Mouse (Mus musculus) limb, embryonic 11.5 days (tissue): ENCODE results near the gene Psmd2. TPM values are rescaled to one million over a fixed set of nuclear protein-coding genes. Genes with fewer than 3 reads are reported as not detected.

Experiments used
- ATAC-seq: fragments of 200-750 bp; cut with Nextera tagmentation; 2 replicates; pipeline ENCODE4 v1.8.0; 2017; ENCODE audit warnings: low read depth; ENCODE audit not compliant: insufficient number of reproducible peaks, low FRiP score, low TSS enrichment
- DNase-seq: peaks from one replicate; pipeline ENCODE4 v3.0.0-alpha.2; 2015; ENCODE audit warnings: low spot score
- H3K27ac ChIP-seq: fragments of 300-500 bp; sonication (generic); replicated peaks from 2 replicates; pipeline ENCODE4 v1.5.1; 2014; ENCODE audit warnings: low read depth, mild to moderate bottlenecking, low read length
- H3K27me3 ChIP-seq: fragments of 300-500 bp; sonication (generic); 2 replicates; pipeline ENCODE4 v1.6.1; 2014; ENCODE audit warnings: mild to moderate bottlenecking, low read length, mixed read lengths; ENCODE audit not compliant: control insufficient read depth, insufficient read depth
- H3K36me3 ChIP-seq: fragments of 300-500 bp; sonication (generic); 2 replicates; pipeline ENCODE4 v1.6.1; 2014; ENCODE audit warnings: mild to moderate bottlenecking, low read length, moderate library complexity, mixed read lengths; ENCODE audit not compliant: control insufficient read depth, insufficient read depth
- H3K4me1 ChIP-seq: fragments of 300-500 bp; sonication (generic); 2 replicates; pipeline ENCODE4 v1.6.1; 2014; ENCODE audit warnings: low read length, mixed read lengths; ENCODE audit not compliant: control insufficient read depth, insufficient read depth
- H3K4me2 ChIP-seq: fragments of 300-500 bp; sonication (generic); 2 replicates; pipeline ENCODE4 v1.6.1; 2014; ENCODE audit warnings: low read depth, mild to moderate bottlenecking, moderate library complexity; ENCODE audit not compliant: severe bottlenecking
- H3K4me3 ChIP-seq: fragments of 300-500 bp; sonication (generic); 2 replicates; pipeline ENCODE4 v1.5.1; 2014; ENCODE audit warnings: low read depth, low read length
- H3K9ac ChIP-seq: fragments of 300-500 bp; sonication (generic); 2 replicates; pipeline ENCODE4 v1.6.1; 2014; ENCODE audit warnings: mild to moderate bottlenecking, low read length
- H3K9me3 ChIP-seq: fragments of 300-500 bp; sonication (generic); 2 replicates; pipeline ENCODE4 v1.6.1; 2016; ENCODE audit warnings: low read length; ENCODE audit not compliant: control insufficient read depth
- WGBS: fragments of 180-500 bp; shearing (Covaris S2); extraction: QIAGEN DNeasy Blood & Tissue Kit; methylation state at CpG from one replicate; pipeline ENCODE4 v1.1.7; 2014; 5-methylcytosine and 5-hydroxymethylcytosine counted together
- polyA plus RNA-seq: library from polyadenylated mRNA; unstranded; fragments of >200 nt; fragmentation: Nextera tagmentation; extraction: Ambion mirVana; gene quantifications from 2 replicates; pipeline ENCODE4 v1.2.1, GENCODE M21; 2014

Gene Psmd2
- polyA plus RNA-seq, 1 experiment from 2014 or later, result 480 TPM

DNA sequence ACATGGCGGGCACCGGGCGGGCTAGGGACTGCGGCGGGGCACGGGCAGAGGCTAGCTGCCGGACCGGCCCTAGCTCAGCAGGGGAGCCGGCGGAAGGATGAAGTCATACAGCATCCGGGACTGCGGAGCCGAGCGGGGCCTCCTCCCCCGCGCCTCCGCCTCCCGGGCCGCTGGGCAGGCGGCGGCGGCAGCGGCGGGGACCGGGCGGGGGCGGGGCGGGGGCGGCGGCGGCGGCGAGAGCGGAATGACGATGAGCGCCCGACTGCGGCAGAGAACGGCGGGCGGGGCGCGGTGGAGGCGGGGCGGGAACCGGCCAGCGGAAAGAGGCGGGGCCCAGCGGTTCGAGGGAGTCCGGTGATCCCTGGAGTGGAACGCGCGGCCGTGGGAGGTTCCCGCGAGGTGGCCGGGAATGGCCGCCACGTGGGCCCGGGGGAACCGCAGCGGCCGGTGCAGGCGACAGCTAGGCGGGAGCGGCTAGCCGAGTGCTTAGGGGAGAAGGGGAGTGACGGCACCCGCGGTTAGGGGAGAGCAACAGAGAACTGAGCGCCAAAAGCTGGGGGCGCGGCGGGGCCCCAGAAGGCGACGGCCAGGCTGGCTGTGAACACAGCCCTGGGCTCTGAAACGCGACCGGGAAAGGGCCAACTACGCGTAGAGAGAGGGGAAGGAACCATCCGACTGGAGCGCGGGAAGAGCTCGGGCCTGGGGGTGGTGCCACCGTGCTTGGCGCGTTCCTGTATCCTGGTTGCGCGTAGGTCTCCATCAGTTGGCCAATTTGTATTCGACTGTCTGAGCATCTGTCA, 30.1 kb upstream of the Psmd2 start, which contains the start of gene Camk2n2:
Gene Camk2n2 (minus strand): TSS at position 97 of the 800 bp plus-strand sequence.
- peak; percentile 51; the same call in 1 of the 2 replicates for ATAC-seq

DNA sequence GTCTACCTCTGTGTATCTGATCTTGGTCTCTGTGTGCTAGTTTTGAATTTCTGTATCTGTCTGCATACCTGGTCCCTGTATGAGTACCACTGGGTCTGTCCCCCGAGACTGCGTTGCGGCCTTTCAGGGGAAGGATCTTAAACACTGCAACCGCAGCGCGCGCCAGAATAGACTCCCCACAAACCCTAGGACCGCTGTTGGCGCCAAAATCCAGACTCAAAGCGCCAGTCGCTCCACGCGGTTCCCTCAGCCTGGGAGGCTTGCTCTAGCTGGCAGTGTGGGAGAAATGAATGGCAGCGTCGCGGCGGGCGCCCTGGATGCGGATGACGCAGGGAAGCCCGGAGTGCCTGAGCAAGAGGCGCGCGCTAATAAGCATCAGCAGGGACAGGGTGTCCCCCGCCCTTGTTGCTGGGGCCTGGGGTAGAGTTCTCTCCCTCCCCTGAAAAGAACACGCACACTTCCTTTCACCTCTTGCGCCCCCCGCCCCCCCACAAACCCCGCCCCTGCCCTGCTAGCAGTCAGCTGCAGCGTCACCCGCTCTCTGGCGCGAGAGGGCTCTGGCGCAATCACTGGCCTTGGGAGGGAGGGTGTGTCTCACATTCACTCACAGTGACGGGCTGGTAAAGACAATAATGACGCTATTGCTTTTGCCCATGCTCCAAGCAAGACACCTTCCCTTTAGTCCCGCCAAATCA, 29.3 kb upstream of the Psmd2 start:
- WGBS, result 0% methylated on average over 37 of the region's 37 CpGs
- Histone ChIP-seq H3K27me3 (peaks cover 23% of the 10 kb centered on the region), H3K9me3 (no peaks in the 10 kb centered on the region), H3K4me3 (peak overlapping the region; percentile 72), H3K36me3 (no peaks in the 10 kb centered on the region), H3K4me1 (peaks cover 16% of the 10 kb centered on the region), H3K4me2 (peak overlapping the region; percentile 99), H3K9ac (peak overlapping the region; percentile 70), H3K27ac (no peak overlapping the region)
- ATAC-seq, result peak; percentile 23; the same call in 1 of the 2 replicates
- peak; percentile 71 for DNase-seq

More for the DNA sequence above, 30.1 kb upstream of the Psmd2 start, which contains the start of gene Camk2n2:
- Histone ChIP-seq H3K27ac (no peak within 1 kb of the TSS; the same call in 1 of the 2 replicates), H3K4me3 (peak within 1 kb of the TSS; percentile 72), H3K4me1 (peaks cover 16% of the 10 kb centered on the region), H3K9ac (peak within 1 kb of the TSS; percentile 70), H3K27me3 (peaks cover 23% of the 10 kb centered on the region), H3K9me3 (no peaks in the 10 kb centered on the region), H3K36me3 (no peaks in the 10 kb centered on the region), H3K4me2 (peak within 1 kb of the TSS; percentile 99)
- WGBS, result 0% methylated on average over 83 of the region's 92 CpGs
- peak; percentile 67 for DNase-seq

DNA sequence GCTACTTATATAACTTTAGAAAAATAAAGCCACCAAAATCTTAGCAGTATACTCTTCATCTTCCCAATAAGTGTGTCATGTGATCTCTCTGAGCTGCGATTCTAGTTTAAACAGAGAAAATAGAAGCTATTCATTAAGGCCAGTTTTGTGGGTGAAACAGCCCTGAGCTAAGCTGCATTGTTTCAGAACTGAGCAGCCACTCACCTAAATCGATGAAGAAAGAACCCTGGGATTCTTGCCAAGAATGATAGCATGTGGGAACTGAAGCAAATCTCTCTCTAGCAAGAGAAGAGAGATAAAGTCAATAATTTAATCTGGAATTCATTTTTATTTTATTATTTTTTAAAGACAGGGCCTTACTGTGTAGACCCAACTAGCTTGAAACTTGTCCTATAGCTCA, 28.2 kb upstream of the Psmd2 start:
- Histone ChIP-seq H3K36me3 (no peaks in the 10 kb centered on the region), H3K27me3 (peaks cover 23% of the 10 kb centered on the region), H3K27ac (no peak overlapping the region), H3K9me3 (no peaks in the 10 kb centered on the region), H3K9ac (no peak overlapping the region), H3K4me3 (no peak overlapping the region), H3K4me1 (peaks cover 16% of the 10 kb centered on the region), H3K4me2 (no peak overlapping the region)
- WGBS, result 79% methylated on average over 2 of the region's 2 CpGs
- DNase-seq (no peak), ATAC-seq (no peak)

DNA sequence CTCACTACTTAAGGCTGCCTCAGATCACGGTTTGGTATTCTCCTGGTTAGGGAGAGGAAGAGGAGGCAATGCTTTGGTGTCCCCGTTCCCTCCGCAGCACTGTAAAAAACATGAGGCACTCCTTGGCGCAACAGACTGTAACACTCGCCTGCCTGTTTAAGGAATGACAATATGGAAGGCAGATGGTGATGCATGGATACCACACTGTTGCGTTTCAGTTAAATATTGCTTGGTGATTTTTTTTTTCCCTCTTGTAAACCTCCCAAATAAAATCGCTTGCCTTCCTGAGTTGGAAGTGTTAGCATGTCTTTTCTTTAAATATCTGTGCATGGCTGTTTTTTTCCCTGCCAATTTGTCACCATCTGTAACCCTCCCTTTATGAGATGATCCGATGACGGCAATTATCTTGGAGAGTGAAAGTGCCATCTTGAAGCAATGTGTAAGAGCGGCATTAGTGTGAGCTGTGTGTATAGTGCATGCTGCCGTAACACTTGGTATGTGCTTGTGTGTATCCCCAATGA, 22.5 kb upstream of the Psmd2 start:
- no peak for ATAC-seq
- WGBS, result 48% methylated on average over 11 of the region's 11 CpGs
- no peak overlapping the region for H3K4me2 ChIP-seq
- no peak overlapping the region for H3K27ac ChIP-seq
- no peak for DNase-seq
- H3K9ac ChIP-seq, result no peak overlapping the region
- no peaks in the 10 kb centered on the region for H3K27me3 ChIP-seq
- no peak overlapping the region for H3K4me3 ChIP-seq
- no peaks in the 10 kb centered on the region for H3K4me1 ChIP-seq
- no peaks in the 10 kb centered on the region for H3K9me3 ChIP-seq
- H3K36me3 ChIP-seq, result no peaks in the 10 kb centered on the region

DNA sequence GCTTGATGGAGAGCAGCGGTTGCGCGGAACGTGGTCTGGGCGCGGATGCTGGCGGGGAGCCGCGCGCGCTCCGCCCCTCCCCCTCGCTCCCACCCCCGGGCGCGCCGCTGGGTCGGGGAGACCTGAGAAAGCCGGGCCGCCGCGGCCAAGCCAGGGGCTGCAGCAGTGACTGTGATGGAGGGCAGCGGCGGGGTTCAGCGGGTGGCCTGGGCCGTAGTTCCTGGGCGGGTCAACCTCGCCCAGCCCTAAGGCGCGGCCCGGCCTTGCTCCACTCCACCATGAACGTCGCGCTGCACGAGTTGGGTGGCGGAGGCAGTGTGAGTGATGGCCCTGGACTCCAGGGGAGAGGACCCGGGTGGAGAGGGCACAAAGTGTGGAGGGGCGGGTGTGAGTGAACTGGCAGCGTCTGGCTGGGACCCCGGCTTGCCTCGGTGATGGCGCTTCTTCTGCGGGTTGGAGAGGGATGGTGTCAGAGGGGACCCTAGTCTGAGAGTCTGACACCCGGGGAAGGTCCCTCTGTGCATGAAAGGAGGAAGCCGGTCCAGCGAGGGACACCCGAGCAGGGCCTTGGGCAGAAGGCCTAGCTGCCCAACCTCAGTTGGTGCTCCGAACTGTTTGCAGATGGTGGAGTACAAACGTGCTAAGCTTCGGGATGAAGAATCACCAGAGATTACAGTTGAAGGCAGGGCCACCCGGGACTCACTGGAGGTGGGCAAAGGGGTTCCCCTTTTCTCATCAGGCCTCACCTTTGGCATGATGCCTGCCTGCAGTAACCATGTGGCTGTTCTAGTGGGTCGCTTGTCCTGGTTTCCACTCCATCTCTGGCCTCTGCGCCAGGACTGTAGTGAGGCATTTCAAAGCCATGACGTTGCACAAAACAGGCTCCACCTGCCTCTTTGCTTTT, 21.5 kb upstream of the Psmd2 start, which contains the start of gene Ece2:
Gene Ece2 (plus strand): TSS at position 98 of the 904 bp plus-strand sequence.
- H3K4me3 ChIP-seq, result peak within 1 kb of the TSS; percentile 46
- 0 out of 2 replicates have a peak, but pooled peaks have one; percentile 44 for ATAC-seq
- peak within 1 kb of the TSS; percentile 89 for H3K4me2 ChIP-seq
- H3K9me3 ChIP-seq, result no peaks in the 10 kb centered on the region
- peak within 1 kb of the TSS; percentile 73 for H3K9ac ChIP-seq
- peak; percentile 48 for DNase-seq
- no peaks in the 10 kb centered on the region for H3K27me3 ChIP-seq
- WGBS, result 7% methylated on average over 54 of the region's 54 CpGs
- H3K4me1 ChIP-seq, result no peaks in the 10 kb centered on the region
- no peaks in the 10 kb centered on the region for H3K36me3 ChIP-seq
- no peak within 1 kb of the TSS for H3K27ac ChIP-seq

DNA sequence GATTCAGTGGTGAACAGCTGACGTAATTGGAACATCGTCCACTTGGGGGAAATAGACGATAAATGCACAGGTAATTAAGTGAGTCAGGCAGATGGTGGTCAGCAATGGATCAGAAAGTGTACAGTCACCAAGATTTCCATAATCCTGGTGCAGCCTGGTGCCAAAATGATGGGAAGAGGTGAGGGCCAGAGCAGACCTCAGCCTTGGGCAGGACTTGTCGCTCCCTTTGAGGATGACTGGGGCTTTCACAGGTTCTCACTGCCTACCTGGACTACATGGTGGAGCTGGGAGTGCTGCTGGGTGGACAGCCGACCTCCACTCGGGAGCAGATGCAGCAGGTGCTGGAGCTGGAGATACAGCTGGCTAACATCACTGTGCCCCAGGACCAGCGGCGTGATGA, 14.0 kb upstream of the Psmd2 start:
- ATAC-seq (no peak), DNase-seq (no peak)
- no peaks in the 10 kb centered on the region for H3K9me3 ChIP-seq
- H3K4me1 ChIP-seq, result no peaks in the 10 kb centered on the region
- no peak overlapping the region for H3K9ac ChIP-seq
- no peak overlapping the region for H3K4me3 ChIP-seq
- no peaks in the 10 kb centered on the region for H3K36me3 ChIP-seq
- no peak overlapping the region for H3K27ac ChIP-seq
- no peaks in the 10 kb centered on the region for H3K27me3 ChIP-seq
- WGBS, result 79% methylated on average over 8 of the region's 8 CpGs
- no peak overlapping the region for H3K4me2 ChIP-seq

DNA sequence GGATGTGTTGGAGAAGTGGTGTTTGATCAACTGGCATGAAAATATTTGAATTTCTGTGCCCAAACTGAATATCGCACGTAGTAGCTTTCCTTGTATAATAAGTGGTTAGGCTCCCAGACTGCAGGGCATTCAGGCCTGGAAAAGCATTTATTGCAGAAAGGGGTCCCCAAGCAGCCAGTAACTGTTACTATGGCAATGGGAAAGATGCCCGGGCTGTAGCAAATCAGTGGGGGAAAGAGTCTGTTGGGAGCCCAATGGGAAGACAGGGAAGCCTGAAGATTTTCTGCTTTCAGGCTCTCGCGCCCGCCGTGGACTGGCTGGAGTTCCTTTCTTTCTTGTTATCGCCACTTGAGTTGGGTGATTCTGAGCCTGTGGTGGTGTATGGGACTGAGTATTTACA, 13.1 kb upstream of the Psmd2 start:
- WGBS, result 78% methylated on average over 8 of the region's 8 CpGs
- no peak overlapping the region for H3K27ac ChIP-seq
- ATAC-seq, result no peak

More for the DNA sequence above, 13.1 kb upstream of the Psmd2 start:
- Histone ChIP-seq H3K9me3 (no peaks in the 10 kb centered on the region), H3K4me1 (no peaks in the 10 kb centered on the region), H3K4me3 (no peak overlapping the region), H3K27me3 (no peaks in the 10 kb centered on the region), H3K4me2 (no peak overlapping the region), H3K36me3 (no peaks in the 10 kb centered on the region), H3K9ac (no peak overlapping the region)
- DNase-seq, result no peak
